Mouse (Mus musculus): ENCODE data around the gene Edrf1. TPM values are rescaled to one million over a fixed set of nuclear protein-coding genes. Genes with fewer than 3 reads are reported as not detected.

The Edrf1 gene
- total and polyA plus RNA-seq, 2 experiments = 8.0 to 18.7 TPM

DNA sequence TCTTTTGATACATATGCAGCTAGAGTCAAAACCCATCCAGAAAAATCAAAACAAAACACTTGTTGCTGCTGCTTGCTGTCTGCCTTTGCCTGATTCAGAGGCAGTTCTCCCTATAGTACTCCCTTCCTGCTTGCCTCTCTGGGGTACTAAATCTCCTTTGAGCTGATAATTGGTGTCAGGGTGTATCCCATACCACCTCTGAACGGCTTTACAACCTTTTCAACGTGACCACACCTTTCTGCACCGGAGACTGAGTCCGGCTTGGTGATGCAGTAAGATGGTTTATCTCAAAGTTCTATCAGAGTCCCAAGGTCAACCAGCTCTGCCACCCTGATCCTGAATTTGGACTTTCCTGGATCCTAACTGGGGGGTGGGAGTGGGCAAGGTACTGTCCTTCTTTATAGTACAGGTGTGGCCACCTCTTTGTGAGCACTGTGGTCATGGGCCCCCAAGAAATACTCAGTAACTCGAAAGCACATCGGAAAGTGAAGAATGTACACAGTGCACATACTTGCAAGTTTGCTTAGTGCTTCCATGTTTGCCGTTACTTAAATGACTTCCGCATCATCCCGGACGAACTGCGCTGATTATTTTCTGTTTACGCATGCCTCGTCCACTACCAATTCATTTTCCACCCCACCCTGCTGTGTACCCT is 32.8 kb upstream of the Edrf1 start:
- H3K36me3 ChIP-seq (ENCODE audit: control insufficient read depth, insufficient read depth, low read length) = no peaks in the 10 kb centered on the region
- WGBS = 55% methylated on average over 13 of the region's 13 CpGs
- H3K79me2 ChIP-seq (ENCODE audit: control insufficient read depth, insufficient read depth, low read length) = no peaks in the 10 kb centered on the region
- no peak overlapping the region for H3K4me3 ChIP-seq (ENCODE audit: insufficient read depth, low read depth, low read length)
- no peak overlapping the region for H3K27ac ChIP-seq (replicated peaks; ENCODE audit: insufficient read depth, low read depth, low read length)
- H3K27me3 ChIP-seq (ENCODE audit: control insufficient read depth, insufficient read depth, low read length) = no peaks in the 10 kb centered on the region; the same call in 1 of the 2 replicates
- no peaks in the 10 kb centered on the region for H3K4me1 ChIP-seq (ENCODE audit: control insufficient read depth, insufficient read depth, low read length)
- no peak for DNase-seq (ENCODE audit: extremely low read depth, low read depth, low spot score)
- TF ChIP-seq POLR2A (IDR thresholded peaks at IDR 0.05; ENCODE audit: extremely low read depth, insufficient read depth, low read length) (no peak), CTCF (IDR thresholded peaks at IDR 0.05; ENCODE audit: low read depth, low read length) (no peak)
- no peak overlapping the region for H3K9ac ChIP-seq (ENCODE audit: low read depth, low read length)

DNA sequence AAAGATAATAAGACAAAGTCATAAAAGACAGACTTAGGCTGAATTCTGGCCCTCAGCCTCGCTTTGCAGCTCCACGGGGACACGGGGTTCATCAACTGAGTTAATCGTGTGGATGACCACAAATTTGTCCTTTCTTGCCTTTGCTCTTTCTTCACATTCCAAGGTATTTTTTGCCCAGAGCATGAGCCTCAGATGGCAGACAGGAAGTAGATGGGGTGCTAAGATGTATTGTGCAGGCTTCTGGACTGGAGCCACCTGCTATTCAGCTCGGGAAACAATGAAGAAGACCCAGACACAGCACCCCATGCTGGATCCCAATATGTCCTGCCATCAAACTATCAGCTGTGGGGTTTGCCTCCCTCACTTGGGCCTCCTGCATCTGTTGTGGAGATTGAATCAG is 30.0 kb upstream of the Edrf1 start:
- Histone ChIP-seq H3K27ac (replicated peaks; ENCODE audit: insufficient read depth, low read depth, low read length) (no peak overlapping the region), H3K36me3 (ENCODE audit: control insufficient read depth, insufficient read depth, low read length) (no peaks in the 10 kb centered on the region), H3K9ac (ENCODE audit: low read depth, low read length) (no peak overlapping the region), H3K4me1 (ENCODE audit: control insufficient read depth, insufficient read depth, low read length) (no peaks in the 10 kb centered on the region), H3K27me3 (ENCODE audit: control insufficient read depth, insufficient read depth, low read length) (no peaks in the 10 kb centered on the region; the same call in 1 of the 2 replicates), H3K79me2 (ENCODE audit: control insufficient read depth, insufficient read depth, low read length) (no peaks in the 10 kb centered on the region), H3K4me3 (ENCODE audit: insufficient read depth, low read depth, low read length) (no peak overlapping the region)
- 81% methylated on average over 5 of the region's 5 CpGs for WGBS
- TF ChIP-seq POLR2A (IDR thresholded peaks at IDR 0.05; ENCODE audit: extremely low read depth, insufficient read depth, low read length) (no peak), CTCF (IDR thresholded peaks at IDR 0.05; ENCODE audit: low read depth, low read length) (no peak)
- DNase-seq (ENCODE audit: extremely low read depth, low read depth, low spot score) = no peak

DNA sequence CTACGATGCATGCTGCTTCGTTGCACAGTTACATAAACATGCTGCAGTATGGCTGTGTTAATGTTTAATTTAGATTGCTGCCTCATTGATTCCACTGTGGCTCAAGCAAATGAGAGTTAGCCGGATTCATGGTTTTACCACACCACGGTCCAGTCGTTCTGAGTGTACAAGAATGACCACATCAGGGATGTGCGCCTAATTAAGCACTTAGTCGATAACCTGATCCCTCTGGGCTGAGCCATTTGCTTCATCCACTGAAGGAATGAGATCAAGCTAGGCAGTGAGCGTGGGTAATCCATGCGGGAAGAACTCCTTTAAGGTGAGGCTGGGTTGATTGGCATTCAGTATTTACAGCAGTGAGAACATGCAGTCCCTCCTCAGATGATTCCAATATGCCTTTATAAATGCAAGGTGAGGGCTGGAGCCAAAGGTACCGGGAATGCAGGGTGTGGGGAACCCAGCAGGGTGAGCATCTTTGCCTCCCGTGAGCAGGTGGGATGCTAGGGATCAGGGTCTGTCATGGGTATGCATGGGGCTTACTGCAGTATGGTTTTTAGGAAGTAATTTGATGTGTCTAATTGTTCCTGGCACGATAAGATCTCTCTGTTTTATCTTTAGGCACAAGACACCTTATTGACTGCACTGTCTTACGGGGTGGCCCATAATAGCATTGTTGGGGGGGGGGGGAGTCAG is 29.3 kb upstream of the Edrf1 start:
- WGBS = 75% methylated on average over 13 of the region's 13 CpGs
- DNase-seq (ENCODE audit: extremely low read depth, low read depth, low spot score) = no peak
- H3K27me3 ChIP-seq (ENCODE audit: control insufficient read depth, insufficient read depth, low read length) = no peaks in the 10 kb centered on the region; the same call in 1 of the 2 replicates
- no peaks in the 10 kb centered on the region for H3K79me2 ChIP-seq (ENCODE audit: control insufficient read depth, insufficient read depth, low read length)
- TF ChIP-seq CTCF (IDR thresholded peaks at IDR 0.05; ENCODE audit: low read depth, low read length) = no peak
- TF ChIP-seq POLR2A (IDR thresholded peaks at IDR 0.05; ENCODE audit: extremely low read depth, insufficient read depth, low read length) = no peak
- no peak overlapping the region for H3K4me3 ChIP-seq (ENCODE audit: insufficient read depth, low read depth, low read length)
- no peaks in the 10 kb centered on the region for H3K36me3 ChIP-seq (ENCODE audit: control insufficient read depth, insufficient read depth, low read length)
- no peaks in the 10 kb centered on the region for H3K4me1 ChIP-seq (ENCODE audit: control insufficient read depth, insufficient read depth, low read length)
- H3K9ac ChIP-seq (ENCODE audit: low read depth, low read length) = no peak overlapping the region
- H3K27ac ChIP-seq (replicated peaks; ENCODE audit: insufficient read depth, low read depth, low read length) = no peak overlapping the region

DNA sequence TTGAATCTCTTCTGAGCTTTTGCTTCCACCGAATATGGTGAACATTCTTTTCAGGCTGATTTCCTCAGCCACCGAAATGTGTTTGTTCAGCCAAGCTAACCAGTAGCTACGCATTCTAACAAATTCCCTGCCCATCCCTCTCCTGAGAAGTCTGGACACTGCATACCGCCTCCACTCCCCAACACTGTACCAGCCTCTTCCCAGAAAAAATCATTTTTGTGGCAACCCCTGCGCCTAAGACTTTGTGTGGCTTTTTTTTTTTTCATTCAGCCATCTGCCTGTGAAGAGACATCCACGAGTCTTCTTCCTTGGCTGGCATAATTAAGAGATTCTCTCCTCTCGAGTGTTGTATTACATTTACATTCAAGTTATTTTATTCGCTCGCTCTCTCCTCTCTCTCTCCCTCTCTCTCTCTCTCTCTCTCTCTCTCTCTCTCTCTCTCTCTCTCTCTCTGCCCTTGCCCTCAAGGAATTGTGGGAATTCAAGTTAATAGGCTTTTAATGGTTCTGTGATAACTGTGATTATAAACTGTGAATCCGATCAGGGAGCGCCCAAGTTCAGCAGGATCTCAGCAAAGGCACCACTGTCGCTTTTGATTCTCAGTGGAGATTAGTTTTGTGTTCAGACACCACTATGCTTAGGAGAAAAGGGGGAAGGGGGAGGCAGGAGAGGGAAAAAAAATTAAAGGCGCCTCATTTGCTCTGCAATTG is 28.6 kb upstream of the Edrf1 start:
- WGBS = 75% methylated on average over 13 of the region's 13 CpGs

DNA sequence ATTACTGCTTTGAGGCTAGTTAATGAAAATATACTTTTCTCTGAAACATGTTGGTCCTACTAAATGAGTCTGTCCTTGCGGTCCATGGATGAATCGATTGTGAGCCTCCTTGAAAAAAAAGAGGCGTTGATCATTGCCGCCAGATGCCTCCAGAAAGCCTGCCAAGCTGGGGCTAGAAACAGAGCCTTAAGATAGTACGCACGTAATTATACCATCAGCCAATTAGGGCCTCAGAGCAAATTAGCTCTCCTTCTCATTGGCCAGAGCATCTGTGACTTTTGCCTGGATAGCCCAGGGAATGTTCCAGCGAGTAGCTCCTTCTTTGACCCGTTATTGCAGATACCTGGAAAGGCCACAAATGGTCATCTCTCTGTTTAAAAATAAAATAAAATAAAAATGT is 27.8 kb upstream of the Edrf1 start:
- TF ChIP-seq POLR2A (IDR thresholded peaks at IDR 0.05; ENCODE audit: extremely low read depth, insufficient read depth, low read length) (no peak), CTCF (IDR thresholded peaks at IDR 0.05; ENCODE audit: low read depth, low read length) (no peak)
- H3K36me3 ChIP-seq (ENCODE audit: control insufficient read depth, insufficient read depth, low read length) = no peaks in the 10 kb centered on the region
- no peak overlapping the region for H3K27ac ChIP-seq (replicated peaks; ENCODE audit: insufficient read depth, low read depth, low read length)
- 82% methylated on average over 8 of the region's 8 CpGs for WGBS
- DNase-seq (ENCODE audit: extremely low read depth, low read depth, low spot score) = peak; percentile 17
- H3K4me3 ChIP-seq (ENCODE audit: insufficient read depth, low read depth, low read length) = no peak overlapping the region
- no peaks in the 10 kb centered on the region for H3K4me1 ChIP-seq (ENCODE audit: control insufficient read depth, insufficient read depth, low read length)
- no peak overlapping the region for H3K9ac ChIP-seq (ENCODE audit: low read depth, low read length)
- no peaks in the 10 kb centered on the region for H3K79me2 ChIP-seq (ENCODE audit: control insufficient read depth, insufficient read depth, low read length)
- H3K27me3 ChIP-seq (ENCODE audit: control insufficient read depth, insufficient read depth, low read length) = no peaks in the 10 kb centered on the region; the same call in 1 of the 2 replicates

More for the DNA sequence above, 28.6 kb upstream of the Edrf1 start:
- no peak overlapping the region for H3K27ac ChIP-seq (replicated peaks; ENCODE audit: insufficient read depth, low read depth, low read length)
- DNase-seq (ENCODE audit: extremely low read depth, low read depth, low spot score) = no peak
- H3K9ac ChIP-seq (ENCODE audit: low read depth, low read length) = no peak overlapping the region
- H3K4me3 ChIP-seq (ENCODE audit: insufficient read depth, low read depth, low read length) = no peak overlapping the region
- no peak for TF ChIP-seq CTCF (IDR thresholded peaks at IDR 0.05; ENCODE audit: low read depth, low read length)
- TF ChIP-seq POLR2A (IDR thresholded peaks at IDR 0.05; ENCODE audit: extremely low read depth, insufficient read depth, low read length) = no peak
- no peaks in the 10 kb centered on the region for H3K36me3 ChIP-seq (ENCODE audit: control insufficient read depth, insufficient read depth, low read length)
- no peaks in the 10 kb centered on the region for H3K79me2 ChIP-seq (ENCODE audit: control insufficient read depth, insufficient read depth, low read length)
- no peaks in the 10 kb centered on the region; the same call in 1 of the 2 replicates for H3K27me3 ChIP-seq (ENCODE audit: control insufficient read depth, insufficient read depth, low read length)
- no peaks in the 10 kb centered on the region for H3K4me1 ChIP-seq (ENCODE audit: control insufficient read depth, insufficient read depth, low read length)

All from liver, adult 2 months (tissue).